Mouse (Mus musculus) neural tube, embryonic 10.5 days (tissue): ENCODE data around the gene Txndc2.
"Not testable (repeated sequence)": the region's sequence is repeated elsewhere in the genome, so short reads cannot be mapped to it uniquely, and the experiment has no call there.

Source experiments
- DNase-seq: peaks from one replicate; pipeline ENCODE4 v3.0.0-alpha.2; 2017; ENCODE audit warnings: low spot score; ENCODE audit errors: extremely low spot score

The Txndc2 gene

DNA sequence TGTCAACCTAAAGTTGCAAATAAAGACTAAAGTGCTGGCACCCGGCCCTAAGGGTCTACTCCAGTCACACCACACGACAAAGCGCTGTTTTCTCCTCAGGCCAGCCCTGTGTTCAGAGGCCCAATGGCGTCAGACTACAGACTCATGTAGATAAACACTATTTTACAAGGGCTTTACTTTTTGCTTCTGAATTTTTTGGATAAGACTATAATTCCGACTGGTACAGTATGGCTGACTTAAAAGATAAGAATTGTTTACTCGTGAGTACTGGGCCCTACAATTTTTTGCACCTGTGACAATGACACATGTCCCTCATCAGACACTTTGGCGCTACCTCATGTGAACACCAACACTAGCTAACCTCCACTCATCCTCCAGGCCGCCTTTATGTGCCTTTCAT is 14.1 kb upstream of the Txndc2 start:
- no peak for DNase-seq

DNA sequence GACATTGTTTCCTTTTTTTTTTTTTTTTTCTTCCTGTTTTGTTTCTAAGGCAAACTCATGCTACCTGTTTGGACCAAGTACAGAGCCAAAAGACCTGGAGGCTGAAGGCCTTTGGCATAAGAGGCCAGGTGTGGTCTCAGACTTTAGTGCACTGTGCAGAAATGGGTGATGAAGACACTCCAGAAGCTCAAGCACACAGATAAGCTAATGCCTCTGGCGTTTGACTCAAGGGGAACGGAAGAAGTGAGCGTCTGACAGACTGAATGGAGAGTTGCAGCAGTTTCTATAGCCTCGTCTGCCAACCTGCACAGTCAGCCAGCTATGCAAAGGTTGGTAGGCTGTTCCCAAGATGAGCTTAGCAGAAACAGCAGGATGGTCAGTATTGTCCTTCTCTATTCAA is 13.6 kb upstream of the Txndc2 start:
- no peak for DNase-seq

DNA sequence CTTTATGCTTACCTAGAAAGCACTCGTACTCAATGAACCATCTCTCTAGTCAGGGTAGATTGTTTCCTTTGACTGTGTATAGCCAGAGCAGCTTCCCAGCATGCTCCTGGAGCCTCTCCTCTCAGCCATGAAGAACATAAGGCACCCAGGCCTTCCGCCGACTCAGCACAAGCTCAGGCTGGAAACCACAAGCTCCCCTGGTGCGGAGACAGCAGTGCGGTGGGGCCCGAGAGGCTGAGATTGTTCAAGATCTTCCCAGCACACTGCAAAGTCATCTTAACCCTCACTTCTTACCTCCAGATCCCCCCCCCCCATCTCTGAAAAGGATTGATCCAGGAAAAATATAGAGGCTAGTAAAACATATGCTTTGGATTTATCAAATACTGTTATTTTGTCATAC is 8.6 kb upstream of the Txndc2 start:
- no peak for DNase-seq

DNA sequence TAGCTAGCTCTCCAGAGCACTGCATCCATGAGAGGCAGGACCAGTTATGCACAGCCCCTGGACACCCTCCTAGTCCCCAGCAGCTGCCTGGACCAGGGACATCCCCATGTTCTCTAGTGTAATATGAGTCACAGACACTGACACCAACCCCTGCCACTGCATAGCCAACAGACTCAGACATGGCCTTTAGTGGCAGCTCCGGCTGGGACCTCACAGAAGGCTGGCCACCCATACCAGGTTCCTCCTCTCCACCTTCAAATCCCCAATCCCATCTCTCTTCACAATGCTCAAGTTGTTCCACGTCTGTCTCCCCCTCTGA is 7.2 kb upstream of the Txndc2 start:
- DNase-seq = no peak

DNA sequence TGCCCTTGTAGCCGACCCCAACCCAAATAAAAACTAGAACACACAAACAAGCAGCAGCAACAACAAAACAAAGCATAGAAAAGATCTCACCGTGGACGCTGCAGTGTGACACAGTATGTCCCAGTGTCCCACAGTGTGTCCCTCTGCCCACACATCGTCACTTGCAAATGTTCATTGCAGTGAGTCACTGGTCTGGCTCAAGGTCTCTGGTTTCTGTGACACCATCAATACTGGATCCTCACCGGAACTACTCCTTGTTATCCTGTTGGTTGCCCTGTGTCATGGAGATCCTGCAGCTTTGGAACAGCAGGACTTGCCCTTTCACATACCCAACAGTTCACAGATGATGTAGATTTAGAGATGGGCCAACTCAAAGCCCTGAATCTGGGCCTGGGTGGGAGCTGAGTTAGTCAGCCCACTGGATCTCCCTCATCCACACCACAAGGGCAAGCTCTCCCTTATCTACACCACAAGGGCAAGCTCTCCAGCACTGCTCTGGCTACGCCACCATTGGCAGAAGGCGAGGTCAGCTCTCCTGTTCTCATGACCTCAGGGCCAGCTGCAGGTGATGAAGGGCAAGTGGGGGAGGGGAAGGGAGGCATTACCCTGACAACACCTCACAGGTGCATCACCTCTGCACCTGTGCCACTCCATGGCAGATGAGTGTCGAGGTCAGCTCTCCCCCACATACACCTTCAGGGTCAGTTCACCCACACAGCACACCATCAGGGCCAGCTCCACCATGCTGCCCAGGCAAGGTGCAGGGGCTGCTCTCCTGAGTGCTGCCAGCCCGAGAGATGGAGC is 6.6 kb upstream of the Txndc2 start:
- no peak for DNase-seq

DNA sequence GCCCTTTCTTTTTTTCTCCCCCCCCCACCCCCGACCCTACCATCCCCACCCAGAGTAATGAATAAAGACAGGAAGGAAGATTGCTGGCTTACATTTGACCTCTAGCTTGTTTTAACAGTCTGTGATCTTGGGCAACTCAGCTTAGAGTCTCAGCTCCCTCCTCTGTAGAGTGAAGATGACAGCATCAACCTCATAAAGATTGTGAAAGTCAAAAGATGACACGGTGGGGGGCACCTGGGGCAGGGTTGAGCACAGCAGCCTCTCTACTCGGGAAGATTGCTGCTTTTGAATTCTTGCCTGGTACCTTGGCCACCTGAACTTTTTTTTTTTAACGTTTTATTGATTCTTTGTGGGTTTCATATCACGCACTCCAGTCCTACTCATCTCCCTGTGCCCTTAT is 6.0 kb upstream of the Txndc2 start:
- DNase-seq = no peak

DNA sequence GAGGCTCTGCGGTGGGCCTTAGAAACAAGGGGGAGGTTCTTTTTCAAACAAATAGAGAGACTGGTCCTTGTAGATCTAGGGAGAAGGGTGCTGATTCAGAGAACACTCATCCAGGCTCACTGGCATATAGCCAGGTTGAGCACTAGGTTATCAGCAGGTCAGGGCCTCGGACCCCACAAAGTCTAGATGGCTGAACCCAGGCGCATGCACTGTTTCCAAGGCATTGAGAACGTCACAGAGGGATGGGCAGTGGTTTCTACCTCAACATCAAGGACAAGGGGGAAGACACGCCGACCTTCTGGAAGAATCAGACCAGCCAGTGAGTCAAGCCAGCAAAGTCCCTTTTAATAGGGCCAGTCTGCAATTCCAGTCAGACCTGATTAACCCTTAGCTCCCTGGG is 5.3 kb upstream of the Txndc2 start:
- DNase-seq = no peak

DNA sequence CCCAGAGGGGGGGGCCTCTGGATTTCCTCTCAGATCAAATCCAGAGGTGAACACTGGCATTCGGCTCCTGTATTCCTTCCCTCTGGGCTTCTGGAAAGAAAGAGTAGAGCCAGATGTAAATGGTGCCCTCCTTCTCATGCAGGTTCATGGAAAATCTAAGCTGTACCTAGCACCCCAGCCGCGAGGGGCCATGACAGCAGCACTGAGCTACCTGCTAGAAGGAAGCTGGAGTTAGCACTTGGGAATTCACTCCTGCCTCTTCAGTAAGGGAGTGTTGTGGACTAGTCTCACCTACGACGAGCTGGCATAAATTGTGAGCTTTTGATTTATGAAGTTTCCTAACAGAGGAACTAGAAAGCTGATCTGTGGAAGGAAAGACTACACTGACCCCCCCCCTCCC is 1.6 kb upstream of the Txndc2 start:
- DNase-seq = no peak

DNA sequence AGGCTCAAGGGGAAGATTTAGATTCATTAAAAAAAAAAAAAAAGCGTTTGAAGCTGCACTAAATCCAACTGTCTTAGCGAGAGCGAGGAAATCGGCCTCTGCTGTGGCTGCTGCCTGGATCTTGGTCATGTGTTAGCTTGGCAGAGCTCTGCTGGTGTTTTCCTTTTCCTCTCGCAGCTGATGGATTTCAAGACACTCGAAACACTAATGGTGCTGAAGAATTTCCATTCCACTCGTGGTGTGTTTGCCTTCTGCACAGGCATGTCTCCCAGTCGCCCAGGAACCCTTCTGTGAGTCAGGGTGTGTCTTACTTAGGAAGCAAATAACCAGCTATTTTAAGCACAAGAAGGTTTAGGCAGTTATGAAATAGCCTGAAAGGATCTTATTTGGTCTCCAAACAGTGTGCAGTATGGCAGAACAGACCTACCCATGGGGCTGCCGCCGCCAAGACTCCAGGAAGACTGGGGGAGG is 1.1 kb upstream of the Txndc2 start:
- no peak for DNase-seq

DNA sequence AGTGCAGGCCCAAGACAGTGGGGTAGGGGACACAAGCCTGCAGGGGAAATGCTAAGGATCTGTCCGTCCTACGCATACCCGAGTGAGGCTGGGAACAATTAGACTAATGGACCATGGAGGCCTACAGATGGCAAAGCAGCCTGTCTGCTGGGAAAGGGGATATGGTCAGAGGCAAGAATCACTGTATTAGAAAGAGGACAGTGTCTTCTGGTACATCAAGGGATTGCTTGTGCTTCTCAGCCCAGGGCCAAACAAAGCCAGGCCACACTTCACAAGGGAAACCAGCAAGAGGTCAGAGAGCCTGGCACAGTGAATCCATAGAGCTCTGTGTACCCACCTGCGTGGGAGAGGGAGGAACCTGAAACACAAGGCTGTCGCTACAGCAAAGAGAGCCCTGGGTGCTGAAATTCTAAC is 617 bp upstream of the Txndc2 start:
- no peak for DNase-seq

DNA sequence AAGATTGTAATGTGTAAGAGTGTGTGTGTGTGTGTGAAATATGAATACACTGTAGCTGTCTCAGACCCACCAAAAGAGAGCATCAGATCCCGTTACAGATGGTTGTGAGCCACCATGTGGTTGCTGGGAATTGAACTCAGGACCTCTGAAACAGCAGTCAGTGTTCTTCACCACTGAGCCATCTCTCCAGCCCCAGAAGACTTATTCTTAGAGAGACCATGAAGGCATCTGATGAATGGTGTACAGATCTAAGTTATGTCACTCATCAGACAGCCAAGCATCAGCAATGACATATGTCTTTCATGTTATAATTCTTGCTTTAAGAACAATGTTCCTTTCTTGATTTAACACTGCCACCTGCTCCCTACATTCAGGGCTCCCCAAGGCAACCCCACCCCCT is 2.8 kb downstream of the Txndc2 start:
- no peak for DNase-seq

DNA sequence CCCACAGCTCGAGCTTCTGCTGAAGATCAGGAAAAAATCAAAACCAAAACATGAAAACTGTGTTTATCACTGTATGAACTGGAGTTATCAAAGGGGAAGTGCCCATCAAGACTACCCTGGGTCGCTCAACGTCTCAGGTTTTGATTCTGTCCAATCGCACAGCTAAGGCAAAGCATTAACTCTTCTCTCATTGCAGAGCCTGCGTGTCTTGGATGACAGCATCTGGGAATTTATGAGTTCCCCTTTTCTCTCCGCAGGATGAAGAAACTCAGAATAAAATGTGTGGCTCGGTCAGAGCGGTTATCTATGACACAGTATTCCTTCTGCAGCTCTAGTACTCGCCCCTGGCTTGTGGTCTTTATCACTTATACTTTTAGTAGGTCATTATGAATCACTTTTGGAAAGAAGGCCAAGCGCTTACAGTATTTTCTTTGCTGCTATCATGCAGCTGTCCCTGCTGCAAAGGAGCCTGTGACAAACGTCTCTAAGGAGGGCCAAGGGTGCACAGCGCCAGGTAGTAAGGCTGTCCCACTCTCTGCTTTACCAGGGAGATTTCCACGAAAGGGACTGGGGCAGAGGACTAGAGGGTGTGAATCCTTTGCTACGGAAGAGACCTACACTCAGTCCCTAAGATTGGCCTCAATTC is 6.1 kb downstream of the Txndc2 start:
- DNase-seq = no peak

DNA sequence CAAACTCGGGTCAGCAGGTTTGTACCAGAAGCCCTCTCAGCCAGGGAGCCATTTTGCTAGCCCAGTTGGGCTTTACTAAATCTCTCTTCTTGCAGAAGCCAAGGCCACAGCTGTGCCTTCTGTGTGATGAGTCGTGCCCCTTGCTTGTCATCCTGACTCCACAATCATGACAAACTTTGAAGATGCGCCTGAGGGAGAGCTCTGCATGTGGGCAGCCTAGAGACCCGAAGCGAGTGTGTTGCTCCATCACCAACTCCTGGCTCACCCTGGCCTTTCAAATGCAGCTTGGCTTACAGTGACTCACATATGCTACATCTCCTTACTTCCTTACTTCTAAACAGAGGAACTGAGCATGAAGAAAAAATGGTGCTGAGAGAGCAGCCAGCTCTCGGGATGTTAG is 12.0 kb downstream of the Txndc2 start:
- DNase-seq = no peak

DNA sequence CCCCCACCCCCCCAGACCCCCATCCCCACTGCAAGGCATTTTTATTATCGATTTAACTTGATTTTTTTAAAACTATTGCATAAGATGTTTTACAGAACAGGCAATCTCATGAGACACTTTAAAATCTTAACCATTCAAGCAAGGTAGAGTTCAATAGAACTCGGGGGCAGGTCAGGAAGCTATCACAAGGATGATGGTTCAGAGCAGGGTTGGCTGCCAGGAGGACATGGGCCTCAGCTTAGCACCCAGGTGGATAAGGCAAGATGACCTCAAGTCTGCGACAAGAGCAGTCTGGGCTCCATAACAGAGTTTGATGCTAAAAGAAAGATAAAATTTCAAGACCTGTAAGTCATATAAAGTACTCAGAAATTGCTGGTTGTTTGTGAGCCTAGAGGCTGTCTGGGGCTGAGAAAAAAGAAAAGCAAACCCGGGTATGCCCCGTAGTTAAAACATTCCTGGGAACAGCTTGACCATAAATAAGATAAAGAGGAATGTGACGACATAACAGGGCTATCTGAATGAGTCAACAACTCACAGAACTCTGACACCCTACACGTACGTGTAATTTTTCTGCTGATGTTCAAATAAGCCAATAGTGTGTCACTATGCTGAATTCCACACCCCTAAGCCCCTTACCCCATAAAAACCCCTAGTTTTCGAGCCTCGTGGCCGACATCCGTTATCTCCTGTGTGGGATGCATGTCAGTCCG is 13.0 kb downstream of the Txndc2 start:
- not testable (repeated sequence) for DNase-seq

DNA sequence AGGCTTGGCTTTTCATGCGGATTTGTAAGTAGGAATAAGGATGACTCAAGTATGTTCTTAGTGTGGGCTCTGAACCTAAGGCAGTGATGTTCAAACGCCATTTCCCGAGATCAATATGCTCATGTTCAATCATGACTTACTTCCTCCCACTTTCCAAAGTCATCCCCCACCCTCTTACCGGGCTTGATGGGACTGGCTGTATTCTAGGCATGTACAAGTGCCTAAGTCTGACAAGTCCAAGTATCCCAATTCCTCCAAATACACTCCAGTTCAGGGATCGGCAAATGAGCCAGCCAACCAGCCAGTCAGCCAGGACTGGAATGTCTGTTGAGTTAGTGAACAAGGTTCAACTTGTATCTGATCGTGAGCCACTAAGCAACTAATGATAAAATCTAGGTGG is 15.7 kb downstream of the Txndc2 start:
- DNase-seq = no peak

DNA sequence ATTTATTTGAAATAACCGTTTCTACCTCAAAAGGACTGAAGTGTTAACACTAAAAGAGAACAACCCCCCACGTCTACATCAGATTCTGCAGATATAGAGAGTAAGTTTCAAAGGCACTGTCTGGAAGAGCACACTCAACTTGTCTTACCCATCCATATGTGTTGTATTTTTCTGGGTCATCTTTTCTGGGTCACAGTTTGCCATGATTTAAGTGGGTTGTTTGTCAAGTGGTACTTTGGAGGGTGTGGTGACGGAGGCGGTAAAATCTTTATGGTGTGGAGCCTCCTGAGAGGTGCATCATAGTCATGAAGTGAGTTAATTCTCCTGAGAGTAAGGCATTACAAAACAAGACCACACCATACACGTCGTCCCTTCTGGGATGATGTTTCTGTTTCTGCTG is 16.4 kb downstream of the Txndc2 start:
- no peak for DNase-seq

DNA sequence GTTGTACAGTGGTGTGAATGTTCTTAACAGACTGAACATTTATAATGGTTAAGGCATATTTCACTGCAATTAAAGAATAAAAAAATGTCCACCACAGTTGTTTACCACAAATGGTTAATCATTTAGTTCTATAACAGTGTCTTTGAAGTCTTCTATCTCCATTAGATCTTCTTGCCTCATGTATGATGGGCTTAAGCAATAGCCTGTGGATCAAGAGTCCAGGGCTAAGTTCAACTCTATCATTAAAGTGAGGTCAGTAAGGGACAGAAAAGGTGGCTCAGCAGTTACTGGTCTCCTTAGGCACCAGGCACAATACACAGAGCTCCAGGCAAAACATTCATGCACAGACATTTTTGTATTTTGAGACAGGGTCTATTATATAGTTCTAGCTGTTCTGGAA is 18.8 kb downstream of the Txndc2 start:
- no peak for DNase-seq

DNA sequence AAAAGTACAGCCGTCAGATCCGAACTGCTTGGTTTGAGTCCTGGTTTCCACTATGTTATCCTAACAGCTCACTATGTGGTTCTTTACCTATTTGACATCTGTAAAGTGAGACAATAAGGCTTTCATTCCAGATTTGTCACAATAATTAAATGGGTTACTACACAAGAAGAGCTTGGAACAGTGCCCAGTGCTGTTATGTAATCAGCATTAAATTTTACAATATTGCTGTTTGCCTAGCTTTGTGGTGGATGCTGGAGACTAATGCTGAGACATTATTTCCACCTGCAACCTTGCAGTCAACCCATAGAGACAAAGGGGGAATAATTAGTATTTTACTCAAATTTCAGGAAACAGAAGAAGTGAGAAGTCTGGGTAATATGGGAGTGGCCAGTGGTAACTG is 23.5 kb downstream of the Txndc2 start:
- DNase-seq = no peak

DNA sequence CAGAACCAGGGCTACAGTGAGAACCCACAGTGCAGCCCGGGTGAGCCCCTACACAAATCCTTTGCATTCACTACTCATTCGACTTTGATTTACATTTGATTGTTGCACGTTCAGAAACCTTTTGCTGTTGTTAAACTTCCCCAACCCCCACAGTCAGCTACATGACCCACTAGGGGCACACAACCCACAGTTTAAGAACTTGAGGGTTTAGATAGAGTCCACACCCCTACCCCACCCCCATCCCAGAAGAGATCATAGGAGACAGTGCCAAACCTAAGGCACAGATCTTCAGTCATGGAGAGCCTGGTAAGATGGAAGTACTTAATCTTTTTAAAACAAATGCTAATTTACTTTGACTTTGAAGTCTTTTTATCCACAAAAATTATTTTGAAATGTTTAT is 26.3 kb downstream of the Txndc2 start:
- DNase-seq = no peak

DNA sequence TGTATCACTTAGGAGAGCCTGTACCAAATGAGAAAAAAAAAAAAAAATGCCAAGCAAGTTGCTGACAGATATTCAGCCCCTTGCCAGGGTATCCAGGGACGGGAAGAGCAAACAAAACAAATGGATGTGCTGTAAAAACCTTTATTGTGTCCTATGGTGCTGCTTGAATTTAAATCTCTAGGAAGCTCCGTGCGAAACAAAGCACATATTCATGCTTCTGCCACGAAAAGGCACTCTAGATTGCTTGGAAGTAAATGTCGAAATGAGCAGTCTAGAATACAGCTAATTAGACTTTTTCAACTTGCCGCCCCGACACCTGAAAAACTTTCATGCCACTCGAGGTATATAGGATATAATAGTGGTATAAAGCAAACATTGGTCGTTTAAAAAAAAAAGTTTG is 27.5 kb downstream of the Txndc2 start:
- DNase-seq = no peak

DNA sequence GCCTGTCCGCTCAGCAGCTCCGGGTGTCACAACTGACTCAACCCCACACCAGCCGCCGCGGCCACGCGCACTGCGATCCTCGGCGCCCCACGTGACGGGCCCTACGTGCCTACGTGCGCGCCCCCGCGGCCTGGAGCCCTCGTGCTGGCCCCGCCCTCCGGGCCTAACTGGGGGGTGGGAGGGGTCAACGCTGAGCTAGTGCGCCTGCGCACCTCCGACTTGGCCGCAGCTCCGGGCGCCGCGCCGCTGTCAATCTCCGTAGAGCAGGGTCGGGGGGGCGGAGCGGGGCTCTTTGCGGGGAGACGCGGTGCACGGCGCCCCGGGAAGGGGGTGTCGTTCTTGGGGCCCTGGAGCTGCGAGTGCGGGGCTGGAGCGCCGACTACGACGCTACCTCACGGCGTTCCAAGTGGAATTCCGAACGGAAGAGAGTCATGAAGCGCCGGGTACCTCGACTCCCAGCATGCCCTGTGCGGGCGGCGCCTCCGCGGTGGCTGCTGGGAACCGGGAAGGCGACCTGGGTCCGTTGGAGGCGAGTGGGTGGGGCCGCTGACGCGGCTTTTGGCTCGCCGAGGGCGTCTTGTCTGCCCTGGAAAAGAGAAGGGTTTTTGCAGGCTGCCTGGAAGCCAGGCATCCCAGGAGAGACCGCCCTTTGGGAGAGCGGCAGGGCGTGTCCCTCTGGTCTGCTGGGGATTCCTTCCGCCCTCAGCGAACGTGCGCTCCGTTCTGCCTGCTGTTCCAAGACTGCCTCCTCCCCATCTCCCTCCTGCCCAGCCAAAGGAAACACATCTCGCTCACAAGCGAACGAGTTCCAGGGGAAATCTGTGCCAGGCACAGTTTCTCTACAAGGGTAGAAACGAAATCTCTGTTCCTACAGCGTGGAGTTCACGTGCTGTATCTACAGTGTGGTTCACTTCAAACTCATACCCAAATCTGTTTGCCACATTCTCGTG is 28.2 kb downstream of the Txndc2 start, which contains the start of gene Vapa:
Gene Vapa (minus strand): TSS at position 93 of the 950 bp plus-strand sequence.
- peak; percentile 98 for DNase-seq

DNA sequence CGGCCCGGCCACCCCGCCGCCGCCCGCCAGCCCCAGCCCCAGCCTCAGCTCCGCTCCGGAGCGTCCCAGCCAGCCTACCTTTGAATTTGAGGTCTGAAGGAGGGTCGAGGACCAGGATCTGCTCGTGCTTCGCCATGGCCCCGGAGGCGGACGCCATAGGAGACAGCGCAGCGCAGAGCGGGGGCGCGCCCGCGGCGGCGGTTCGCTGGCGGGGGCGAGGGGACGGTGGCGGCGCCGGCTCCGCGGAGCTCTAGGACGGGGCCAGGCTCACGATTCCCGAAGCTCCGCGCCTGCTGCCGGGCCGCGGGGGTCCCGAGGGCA is 28.9 kb downstream of the Txndc2 start:
- DNase-seq = no peak
